Mouse (Mus musculus): Measurements from ENCODE around the gene Fam83e.

The Fam83e gene

GRCm38 (mm10) chr7:45765995-45766394 lies 45.0 kb downstream of the Fam83e start:
- Histone ChIP-seq H3K27me3 (ENCODE audit: control insufficient read depth, insufficient read depth, low read length, poor library complexity, severe bottlenecking) (no peaks in the 10 kb centered on the region), H3K36me3 (ENCODE audit: control insufficient read depth, insufficient read depth, low read length, poor library complexity, severe bottlenecking) (no peaks in the 10 kb centered on the region)
- no peak for DNase-seq (ENCODE audit: low read depth, low spot score)

GRCm38 (mm10) chr7:45766764-45767163 lies 45.8 kb downstream of the Fam83e start:
- DNase-seq (ENCODE audit: low read depth, low spot score), result no peak
- Histone ChIP-seq H3K27me3 (ENCODE audit: control insufficient read depth, insufficient read depth, low read length, poor library complexity, severe bottlenecking) (no peaks in the 10 kb centered on the region), H3K36me3 (ENCODE audit: control insufficient read depth, insufficient read depth, low read length, poor library complexity, severe bottlenecking) (no peaks in the 10 kb centered on the region)

GRCm38 (mm10) chr7:45767500-45767899 lies 46.5 kb downstream of the Fam83e start:
- Histone ChIP-seq H3K36me3 (ENCODE audit: control insufficient read depth, insufficient read depth, low read length, poor library complexity, severe bottlenecking) (no peaks in the 10 kb centered on the region), H3K27me3 (ENCODE audit: control insufficient read depth, insufficient read depth, low read length, poor library complexity, severe bottlenecking) (no peaks in the 10 kb centered on the region)
- no peak for DNase-seq (ENCODE audit: low read depth, low spot score)

- H3K36me3 ChIP-seq (ENCODE audit: control insufficient read depth, insufficient read depth, low read length, poor library complexity, severe bottlenecking), result no peaks in the 10 kb centered on the region
- no peaks in the 10 kb centered on the region for H3K27me3 ChIP-seq (ENCODE audit: control insufficient read depth, insufficient read depth, low read length, poor library complexity, severe bottlenecking)
- DNase-seq (ENCODE audit: low read depth, low spot score), result no peak
Observed at GRCm38 (mm10) chr7:45770427-45771082, 49.5 kb downstream of the Fam83e start.

- DNase-seq (ENCODE audit: low read depth, low spot score), result no peak
- H3K36me3 ChIP-seq (ENCODE audit: control insufficient read depth, insufficient read depth, low read length, poor library complexity, severe bottlenecking), result no peaks in the 10 kb centered on the region
- no peaks in the 10 kb centered on the region for H3K27me3 ChIP-seq (ENCODE audit: control insufficient read depth, insufficient read depth, low read length, poor library complexity, severe bottlenecking)
Observed at GRCm38 (mm10) chr7:45771101-45771500, 50.1 kb downstream of the Fam83e start.

- Histone ChIP-seq H3K27me3 (ENCODE audit: control insufficient read depth, insufficient read depth, low read length, poor library complexity, severe bottlenecking) (no peaks in the 10 kb centered on the region), H3K36me3 (ENCODE audit: control insufficient read depth, insufficient read depth, low read length, poor library complexity, severe bottlenecking) (no peaks in the 10 kb centered on the region)
- DNase-seq (ENCODE audit: low read depth, low spot score), result no peak
Observed at GRCm38 (mm10) chr7:45775237-45775636, 54.2 kb downstream of the Fam83e start.
